Mouse (Mus musculus): Measurements from ENCODE around the gene Dnm2. TPM values are rescaled to one million over a fixed set of nuclear protein-coding genes. Genes with fewer than 3 reads are reported as not detected.

Gene Dnm2
- polyA plus RNA-seq, 1 experiment = 68.6 TPM

GRCm38 (mm10) chr9:21428178-21428577, 3.5 kb downstream of the Dnm2 start:
- 39% methylated on average over 6 of the region's 6 CpGs for WGBS
- H3K27ac ChIP-seq (ENCODE audit: insufficient read depth, low read length) = 0 out of 2 replicates have a peak overlapping the region, but pooled peaks have one; percentile 0
- H3K4me3 ChIP-seq (replicated peaks; ENCODE audit: insufficient read depth, low read depth, low read length) = no peak overlapping the region
- no peak for DNase-seq
- H3K4me1 ChIP-seq (ENCODE audit: control insufficient read depth, insufficient read depth, low read length) = peaks cover 35% of the 10 kb centered on the region
- H3K27me3 ChIP-seq (ENCODE audit: control insufficient read depth, insufficient read depth, low read length) = no peaks in the 10 kb centered on the region
- TF ChIP-seq CTCF (IDR thresholded peaks at IDR 0.05; ENCODE audit: borderline replicate concordance, insufficient read depth, low read depth, low read length) (no peak), POLR2A (IDR thresholded peaks at IDR 0.05; ENCODE audit: borderline replicate concordance, insufficient read depth, low read length) (no peak)

GRCm38 (mm10) chr9:21430724-21431123, 6.0 kb downstream of the Dnm2 start:
- H3K4me3 ChIP-seq (replicated peaks; ENCODE audit: insufficient read depth, low read depth, low read length) = no peak overlapping the region
- 42% methylated on average over 7 of the region's 7 CpGs for WGBS
- DNase-seq = no peak
- H3K27me3 ChIP-seq (ENCODE audit: control insufficient read depth, insufficient read depth, low read length) = no peaks in the 10 kb centered on the region
- no peak for TF ChIP-seq POLR2A (IDR thresholded peaks at IDR 0.05; ENCODE audit: borderline replicate concordance, insufficient read depth, low read length)
- TF ChIP-seq CTCF (IDR thresholded peaks at IDR 0.05; ENCODE audit: borderline replicate concordance, insufficient read depth, low read depth, low read length) = no peak
- H3K27ac ChIP-seq (ENCODE audit: insufficient read depth, low read length) = no peak overlapping the region
- H3K4me1 ChIP-seq (ENCODE audit: control insufficient read depth, insufficient read depth, low read length) = peaks cover 45% of the 10 kb centered on the region

- 83% methylated on average over 7 of the region's 7 CpGs for WGBS
- Histone ChIP-seq H3K27me3 (ENCODE audit: control insufficient read depth, insufficient read depth, low read length) (no peaks in the 10 kb centered on the region), H3K27ac (ENCODE audit: insufficient read depth, low read length) (no peak overlapping the region), H3K4me3 (replicated peaks; ENCODE audit: insufficient read depth, low read depth, low read length) (no peak overlapping the region), H3K4me1 (ENCODE audit: control insufficient read depth, insufficient read depth, low read length) (peaks cover 51% of the 10 kb centered on the region)
- no peak for TF ChIP-seq CTCF (IDR thresholded peaks at IDR 0.05; ENCODE audit: borderline replicate concordance, insufficient read depth, low read depth, low read length)
- TF ChIP-seq POLR2A (IDR thresholded peaks at IDR 0.05; ENCODE audit: borderline replicate concordance, insufficient read depth, low read length) = no peak
- DNase-seq = no peak
Measured at GRCm38 (mm10) chr9:21432066-21432465, 7.4 kb downstream of the Dnm2 start.

- H3K27me3 ChIP-seq (ENCODE audit: control insufficient read depth, insufficient read depth, low read length) = no peaks in the 10 kb centered on the region
- peak; percentile 71 to 76 for DNase-seq
- 0 out of 2 replicates have a peak overlapping the region, but pooled peaks have one; percentile 23 for H3K27ac ChIP-seq (ENCODE audit: insufficient read depth, low read length)
- TF ChIP-seq POLR2A (IDR thresholded peaks at IDR 0.05; ENCODE audit: borderline replicate concordance, insufficient read depth, low read length) (no peak), CTCF (IDR thresholded peaks at IDR 0.05; ENCODE audit: borderline replicate concordance, insufficient read depth, low read depth, low read length) (peak; percentile 52; the same call in 1 of the 2 replicates)
- no peak overlapping the region for H3K4me3 ChIP-seq (replicated peaks; ENCODE audit: insufficient read depth, low read depth, low read length)
- WGBS = 32% methylated on average over 8 of the region's 8 CpGs
- peaks cover 40% of the 10 kb centered on the region for H3K4me1 ChIP-seq (ENCODE audit: control insufficient read depth, insufficient read depth, low read length)
Measured at GRCm38 (mm10) chr9:21433766-21434165, 9.1 kb downstream of the Dnm2 start.

GRCm38 (mm10) chr9:21434410-21434809, 9.7 kb downstream of the Dnm2 start:
- Histone ChIP-seq H3K4me3 (replicated peaks; ENCODE audit: insufficient read depth, low read depth, low read length) (no peak overlapping the region), H3K4me1 (ENCODE audit: control insufficient read depth, insufficient read depth, low read length) (peaks cover 36% of the 10 kb centered on the region), H3K27me3 (ENCODE audit: control insufficient read depth, insufficient read depth, low read length) (no peaks in the 10 kb centered on the region), H3K27ac (ENCODE audit: insufficient read depth, low read length) (no peak overlapping the region)
- TF ChIP-seq CTCF (IDR thresholded peaks at IDR 0.05; ENCODE audit: borderline replicate concordance, insufficient read depth, low read depth, low read length) = no peak
- no peak for TF ChIP-seq POLR2A (IDR thresholded peaks at IDR 0.05; ENCODE audit: borderline replicate concordance, insufficient read depth, low read length)
- DNase-seq = peak in 1 of 2 experiments; percentile 29
- 56% methylated on average over 2 of the region's 2 CpGs for WGBS

GRCm38 (mm10) chr9:21435777-21436635, 11.3 kb downstream of the Dnm2 start:
- Histone ChIP-seq H3K4me1 (ENCODE audit: control insufficient read depth, insufficient read depth, low read length) (peaks cover 27% of the 10 kb centered on the region), H3K27me3 (ENCODE audit: control insufficient read depth, insufficient read depth, low read length) (no peaks in the 10 kb centered on the region), H3K27ac (ENCODE audit: insufficient read depth, low read length) (no peak overlapping the region), H3K4me3 (replicated peaks; ENCODE audit: insufficient read depth, low read depth, low read length) (no peak overlapping the region)
- WGBS = 64% methylated on average over 7 of the region's 7 CpGs
- TF ChIP-seq CTCF (IDR thresholded peaks at IDR 0.05; ENCODE audit: borderline replicate concordance, insufficient read depth, low read depth, low read length) (no peak), POLR2A (IDR thresholded peaks at IDR 0.05; ENCODE audit: borderline replicate concordance, insufficient read depth, low read length) (no peak)
- peak; percentile 35 to 36 for DNase-seq

GRCm38 (mm10) chr9:21437577-21437976, 12.9 kb downstream of the Dnm2 start:
- H3K4me1 ChIP-seq (ENCODE audit: control insufficient read depth, insufficient read depth, low read length) = peaks cover 26% of the 10 kb centered on the region
- WGBS = 91% methylated on average over 6 of the region's 6 CpGs
- H3K27ac ChIP-seq (ENCODE audit: insufficient read depth, low read length) = no peak overlapping the region
- no peaks in the 10 kb centered on the region for H3K27me3 ChIP-seq (ENCODE audit: control insufficient read depth, insufficient read depth, low read length)
- DNase-seq = no peak
- H3K4me3 ChIP-seq (replicated peaks; ENCODE audit: insufficient read depth, low read depth, low read length) = no peak overlapping the region
- no peak for TF ChIP-seq POLR2A (IDR thresholded peaks at IDR 0.05; ENCODE audit: borderline replicate concordance, insufficient read depth, low read length)
- no peak for TF ChIP-seq CTCF (IDR thresholded peaks at IDR 0.05; ENCODE audit: borderline replicate concordance, insufficient read depth, low read depth, low read length)

- Histone ChIP-seq H3K27ac (ENCODE audit: insufficient read depth, low read length) (no peak overlapping the region), H3K4me3 (replicated peaks; ENCODE audit: insufficient read depth, low read depth, low read length) (no peak overlapping the region), H3K27me3 (ENCODE audit: control insufficient read depth, insufficient read depth, low read length) (no peaks in the 10 kb centered on the region), H3K4me1 (ENCODE audit: control insufficient read depth, insufficient read depth, low read length) (peaks cover 24% of the 10 kb centered on the region)
- TF ChIP-seq CTCF (IDR thresholded peaks at IDR 0.05; ENCODE audit: borderline replicate concordance, insufficient read depth, low read depth, low read length) (no peak), POLR2A (IDR thresholded peaks at IDR 0.05; ENCODE audit: borderline replicate concordance, insufficient read depth, low read length) (no peak)
- 83% methylated on average over 3 of the region's 3 CpGs for WGBS
- no peak for DNase-seq
Measured at GRCm38 (mm10) chr9:21438219-21438618, 13.5 kb downstream of the Dnm2 start.
